Mouse (Mus musculus) hindbrain, embryonic 14.5 days (tissue): ENCODE data around the gene Pagr1a. TPM values are rescaled to one million over a fixed set of nuclear protein-coding genes. Genes with fewer than 3 reads are reported as not detected.
A peak's percentile ranks its signal among the peaks of the same experiment; 100 is the strongest.

Experiments
- ATAC-seq: fragments of 200-750 bp; cut with Nextera tagmentation; 2 replicates; pipeline ENCODE4 v1.8.0; 2017; ENCODE audit warnings: moderate number of reproducible peaks, mild to moderate bottlenecking, moderate TSS enrichment, moderate library complexity; ENCODE audit not compliant: low FRiP score
- DNase-seq: peaks from one replicate; pipeline ENCODE4 v3.0.0-alpha.2; 2015; ENCODE audit warnings: low spot score
- H3K27ac ChIP-seq: fragments of 300-500 bp; sonication (generic); 2 replicates; pipeline ENCODE4 v1.5.1; 2014; ENCODE audit warnings: mild to moderate bottlenecking, moderate library complexity
- H3K27me3 ChIP-seq: fragments of 300-500 bp; sonication (generic); 2 replicates; pipeline ENCODE4 v1.6.1; 2014; ENCODE audit warnings: mild to moderate bottlenecking, low read length, mixed read lengths; ENCODE audit not compliant: control insufficient read depth, insufficient read depth
- H3K36me3 ChIP-seq: fragments of 300-500 bp; sonication (generic); replicated peaks from 2 replicates; pipeline ENCODE4 v1.6.1; 2014; ENCODE audit not compliant: control insufficient read depth, insufficient read depth
- H3K4me1 ChIP-seq: fragments of 300-500 bp; sonication (generic); replicated peaks from 2 replicates; pipeline ENCODE4 v1.6.1; 2014; ENCODE audit warnings: antibody characterized with exemption, low read length, mixed read lengths; ENCODE audit not compliant: control insufficient read depth, insufficient read depth
- H3K4me2 ChIP-seq: fragments of 300-500 bp; sonication (generic); replicated peaks from 2 replicates; pipeline ENCODE4 v1.6.1; 2014; ENCODE audit warnings: mild to moderate bottlenecking, moderate library complexity
- H3K4me3 ChIP-seq: fragments of 300-500 bp; sonication (generic); replicated peaks from 2 replicates; pipeline ENCODE4 v1.5.1; 2014; ENCODE audit warnings: mild to moderate bottlenecking, low read length
- H3K9ac ChIP-seq: fragments of 300-500 bp; sonication (generic); 2 replicates; pipeline ENCODE4 v1.6.1; 2014
- H3K9me3 ChIP-seq: fragments of 300-500 bp; sonication (generic); 2 replicates; pipeline ENCODE4 v1.6.1; 2016; ENCODE audit warnings: low read length; ENCODE audit not compliant: control insufficient read depth
- WGBS: fragments of 180-500 bp; shearing (Covaris S2); extraction: QIAGEN DNeasy Blood & Tissue Kit; methylation state at CpG from one replicate; pipeline ENCODE4 v1.1.7; 2014; 5-methylcytosine and 5-hydroxymethylcytosine counted together
- polyA plus RNA-seq: library from polyadenylated mRNA; unstranded; fragments of >200 nt; fragmentation: Nextera tagmentation; extraction: Ambion mirVana; gene quantifications from 2 replicates; pipeline ENCODE4 v1.2.1, GENCODE M21; 2014

The Pagr1a gene
- polyA plus RNA-seq, 1 experiment from 2014 or later, result 38.6 TPM

GRCm38 (mm10) chr7:127026984-127027726 lies 10.0 kb upstream of the Pagr1a start, which contains the start of gene Maz:
Gene Maz, minus strand, starts transcription at chr7:127027037.
- H3K4me1 ChIP-seq, result peaks cover 33% of the 10 kb centered on the region
- H3K9me3 ChIP-seq, result no peaks in the 10 kb centered on the region
- peak within 1 kb of the TSS; percentile 92 for H3K4me3 ChIP-seq
- no peaks in the 10 kb centered on the region for H3K27me3 ChIP-seq
- WGBS, result under 1% methylated on average over 52 of the region's 63 CpGs
- H3K36me3 ChIP-seq, result peaks cover 30% of the 10 kb centered on the region
- ATAC-seq (peak; percentile 93), DNase-seq (peak; percentile 100)
- H3K27ac ChIP-seq, result peak within 1 kb of the TSS; percentile 100
- peak within 1 kb of the TSS; percentile 99 for H3K9ac ChIP-seq
- H3K4me2 ChIP-seq, result peak within 1 kb of the TSS; percentile 90

- H3K4me1 ChIP-seq, result peaks cover 35% of the 10 kb centered on the region
- H3K4me2 ChIP-seq, result peak overlapping the region; percentile 90
- peak overlapping the region; percentile 99 for H3K9ac ChIP-seq
- DNase-seq, result peak; percentile 82
- H3K9me3 ChIP-seq, result no peaks in the 10 kb centered on the region
- no CpG with 5 or more reads among the region's 48 CpGs for WGBS
- H3K36me3 ChIP-seq, result peaks cover 32% of the 10 kb centered on the region
- no peak; the same call in 1 of the 2 replicates for ATAC-seq
- no peaks in the 10 kb centered on the region for H3K27me3 ChIP-seq
- H3K4me3 ChIP-seq, result peak overlapping the region; percentile 92
- H3K27ac ChIP-seq, result peak overlapping the region; percentile 100
Observed at GRCm38 (mm10) chr7:127026616-127026983, 9.4 kb upstream of the Pagr1a start.

- Histone ChIP-seq H3K9me3 (no peaks in the 10 kb centered on the region), H3K27me3 (no peaks in the 10 kb centered on the region), H3K4me1 (peaks cover 39% of the 10 kb centered on the region), H3K27ac (peak overlapping the region; percentile 100), H3K36me3 (peaks cover 32% of the 10 kb centered on the region), H3K9ac (peak overlapping the region; percentile 99), H3K4me3 (peak overlapping the region; percentile 92), H3K4me2 (peak overlapping the region; percentile 90)
- ATAC-seq (peak; percentile 7), DNase-seq (peak; percentile 43)
- WGBS, result 0% methylated on average over 18 of the region's 48 CpGs
Observed at GRCm38 (mm10) chr7:127026161-127026600, 9.0 kb upstream of the Pagr1a start.

GRCm38 (mm10) chr7:127025556-127026160 lies 8.5 kb upstream of the Pagr1a start:
- H3K9me3 ChIP-seq, result no peaks in the 10 kb centered on the region
- peaks cover 32% of the 10 kb centered on the region for H3K36me3 ChIP-seq
- DNase-seq (no peak), ATAC-seq (no peak)
- H3K4me1 ChIP-seq, result peaks cover 44% of the 10 kb centered on the region
- H3K27me3 ChIP-seq, result no peaks in the 10 kb centered on the region
- H3K4me3 ChIP-seq, result peak overlapping the region; percentile 92
- H3K27ac ChIP-seq, result peak overlapping the region; percentile 100
- H3K4me2 ChIP-seq, result peak overlapping the region; percentile 90
- H3K9ac ChIP-seq, result peak overlapping the region; percentile 99
- under 1% methylated on average over 23 of the region's 65 CpGs for WGBS

- no peaks in the 10 kb centered on the region for H3K27me3 ChIP-seq
- peak overlapping the region; percentile 99 for H3K9ac ChIP-seq
- H3K4me1 ChIP-seq, result peaks cover 51% of the 10 kb centered on the region
- peak overlapping the region; percentile 92 for H3K4me3 ChIP-seq
- peak overlapping the region; percentile 100 for H3K27ac ChIP-seq
- ATAC-seq (peak; percentile 21; the same call in 1 of the 2 replicates), DNase-seq (peak; percentile 74)
- WGBS, result 1% methylated on average over 30 of the region's 30 CpGs
- H3K9me3 ChIP-seq, result no peaks in the 10 kb centered on the region
- H3K36me3 ChIP-seq, result peaks cover 32% of the 10 kb centered on the region
- H3K4me2 ChIP-seq, result peak overlapping the region; percentile 90
Observed at GRCm38 (mm10) chr7:127024755-127025555, 7.8 kb upstream of the Pagr1a start.

GRCm38 (mm10) chr7:127023896-127024690 lies 6.9 kb upstream of the Pagr1a start:
- 23% methylated on average over 19 of the region's 19 CpGs for WGBS
- Histone ChIP-seq H3K4me2 (peak overlapping the region; percentile 90), H3K4me3 (peak overlapping the region; percentile 92), H3K27me3 (no peaks in the 10 kb centered on the region), H3K36me3 (peaks cover 32% of the 10 kb centered on the region), H3K9ac (peak overlapping the region; percentile 99), H3K9me3 (no peaks in the 10 kb centered on the region), H3K4me1 (peaks cover 55% of the 10 kb centered on the region), H3K27ac (peak overlapping the region; percentile 100)
- no peak for DNase-seq
- ATAC-seq, result no peak

- Histone ChIP-seq H3K9ac (peak overlapping the region; percentile 99), H3K9me3 (no peaks in the 10 kb centered on the region), H3K27ac (no peak overlapping the region), H3K4me3 (peak overlapping the region; percentile 92), H3K27me3 (no peaks in the 10 kb centered on the region), H3K4me2 (peak overlapping the region; percentile 90), H3K36me3 (peaks cover 32% of the 10 kb centered on the region), H3K4me1 (peaks cover 55% of the 10 kb centered on the region)
- 71% methylated on average over 13 of the region's 13 CpGs for WGBS
- ATAC-seq, result no peak
- DNase-seq, result no peak
Observed at GRCm38 (mm10) chr7:127023272-127023691, 6.1 kb upstream of the Pagr1a start.

- Histone ChIP-seq H3K4me3 (peak overlapping the region; percentile 92; the same call in 1 of the 2 replicates), H3K9ac (peak overlapping the region; percentile 99)
Observed at GRCm38 (mm10) chr7:127022528-127023271, 5.5 kb upstream of the Pagr1a start.

More at GRCm38 (mm10) chr7:127022528-127023271, 5.5 kb upstream of the Pagr1a start:
- H3K9me3 ChIP-seq, result no peaks in the 10 kb centered on the region
- ATAC-seq (no peak), DNase-seq (no peak)
- H3K4me2 ChIP-seq, result peak overlapping the region; percentile 90
- H3K27ac ChIP-seq, result no peak overlapping the region
- H3K27me3 ChIP-seq, result no peaks in the 10 kb centered on the region
- peaks cover 51% of the 10 kb centered on the region for H3K4me1 ChIP-seq
- WGBS, result 74% methylated on average over 7 of the region's 7 CpGs
- H3K36me3 ChIP-seq, result peaks cover 32% of the 10 kb centered on the region
